Mouse (Mus musculus) liver, embryonic 14.5 days (tissue): ENCODE measurements around the gene Fam24a.

Experiments used
- CTCF ChIP-seq: IDR thresholded peaks from 2 replicates; pipeline ENCODE4 v1.5.1; 2016; ENCODE audit warnings: antibody characterized with exemption, low read depth, control low read depth
- EP300 ChIP-seq: IDR thresholded peaks from 2 replicates; pipeline ENCODE4 v1.6.1; 2016; ENCODE audit warnings: antibody characterized with exemption, low read depth

- TF ChIP-seq CTCF (no peak), EP300 (no peak)
Observed at GRCm38 (mm10) chr7:131337502-131338068, 3.9 kb downstream of the Fam24a start.
